Mouse (Mus musculus) CH12.LX (cell line): ENCODE results near the gene Pnpla2.

ENCODE experiments used
- CTCF ChIP-seq, 2 experiments: IDR thresholded peaks in 1 of 2; conservative IDR thresholded peaks in 1 of 2; 2 replicates each; pipeline ENCODE4 v1.5.1; 2011 to 2012; ENCODE audit warnings: low read depth in 2 of 2, low read length in 2 of 2, improper control_type of control experiment in 1 of 2, inconsistent platforms in 1 of 2, mild to moderate bottlenecking in 1 of 2, moderate library complexity in 1 of 2
- UBTF ChIP-seq: IDR thresholded peaks from 2 replicates; pipeline ENCODE4 v1.6.1; 2012; ENCODE audit warnings: low read depth, mild to moderate bottlenecking, inconsistent platforms, low read length, improper control_type of control experiment, moderate library complexity
- USF1 ChIP-seq: IDR thresholded peaks from 2 replicates; pipeline ENCODE4 v1.6.1; 2014; ENCODE audit warnings: low read depth, mild to moderate bottlenecking, inconsistent platforms, low read length, improper control_type of control experiment

- no peak for TF ChIP-seq USF1
- TF ChIP-seq CTCF (conservative IDR thresholded peaks at IDR 0.05 in 1 of 2, IDR thresholded peaks at IDR 0.05 in 1 of 2; ENCODE audit: low read depth in 2 of 2, low read length in 2 of 2) = no peak
- no peak for TF ChIP-seq UBTF
Observed at GRCm38 (mm10) chr7:141506278-141506677, 51.3 kb downstream of the Pnpla2 start.
